Mouse (Mus musculus) liver, embryonic 14.5 days (tissue): Measurements from ENCODE around the gene Cisd3.

ENCODE experiments used
- CTCF ChIP-seq: IDR thresholded peaks from 2 replicates; pipeline ENCODE4 v1.5.1; 2016; ENCODE audit warnings: antibody characterized with exemption, low read depth, control low read depth
- EP300 ChIP-seq: IDR thresholded peaks from 2 replicates; pipeline ENCODE4 v1.6.1; 2016; ENCODE audit warnings: antibody characterized with exemption, low read depth

- TF ChIP-seq CTCF (no peak), EP300 (no peak)
Observed at GRCm38 (mm10) chr11:97713896-97714295, 28.3 kb downstream of the Cisd3 start.
